Mouse (Mus musculus): Measurements from ENCODE around the gene Plpp1. TPM values are rescaled to one million over a fixed set of nuclear protein-coding genes. Genes with fewer than 3 reads are reported as not detected.
A peak's percentile ranks its signal among the peaks of the same experiment; 100 is the strongest.

The Plpp1 gene
- total RNA-seq, 2 experiments from 2014 or later = 35.9 to 43.0 TPM

DNA sequence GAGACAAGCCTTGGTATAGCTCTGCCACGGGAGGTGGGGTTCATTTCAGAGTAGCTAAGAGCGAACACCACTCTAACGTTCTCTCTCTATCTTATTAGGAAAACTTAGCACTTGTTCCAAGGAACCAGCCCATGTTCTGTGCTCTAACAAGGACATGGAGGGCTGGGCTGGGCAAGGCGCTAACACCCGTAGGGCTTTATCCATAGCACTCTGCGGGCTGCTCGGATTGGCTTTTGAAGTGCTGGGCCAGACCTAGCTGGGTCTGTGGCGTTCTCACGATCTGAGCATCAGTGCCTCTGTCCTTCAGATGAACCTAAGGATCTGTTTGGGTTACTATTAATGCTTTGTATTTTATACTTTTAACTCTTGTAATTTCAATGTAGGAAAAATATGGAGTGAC lies 60.3 kb downstream of the Plpp1 start:
- DNase-seq = no peak

DNA sequence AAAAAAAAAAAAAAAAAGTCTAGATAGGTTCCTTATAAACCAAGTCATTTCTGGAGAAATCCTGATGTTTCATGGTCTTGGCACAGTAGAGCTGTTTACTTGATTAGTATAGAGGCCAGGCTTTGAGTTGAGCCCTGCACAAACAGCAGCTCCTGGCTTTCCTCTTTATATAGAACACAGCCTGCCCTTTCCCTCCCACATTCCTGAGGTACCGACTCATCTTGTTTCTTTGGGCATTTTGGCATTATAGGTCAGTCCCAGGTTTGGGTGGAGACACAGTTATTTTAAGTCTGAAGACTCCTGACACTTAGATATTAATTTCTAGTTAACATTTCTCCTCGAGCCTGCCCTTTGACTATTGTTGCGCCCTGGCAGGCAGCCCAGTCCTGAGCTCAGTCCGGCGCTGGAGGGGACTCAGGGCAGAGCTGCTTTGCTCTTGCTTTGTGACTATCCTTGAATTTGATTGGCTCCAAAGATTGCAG lies 61.3 kb downstream of the Plpp1 start:
- peak; percentile 15 for DNase-seq

GRCm38 (mm10) chr13:112862342-112862741 lies 61.8 kb downstream of the Plpp1 start:
- DNase-seq = no peak

DNA sequence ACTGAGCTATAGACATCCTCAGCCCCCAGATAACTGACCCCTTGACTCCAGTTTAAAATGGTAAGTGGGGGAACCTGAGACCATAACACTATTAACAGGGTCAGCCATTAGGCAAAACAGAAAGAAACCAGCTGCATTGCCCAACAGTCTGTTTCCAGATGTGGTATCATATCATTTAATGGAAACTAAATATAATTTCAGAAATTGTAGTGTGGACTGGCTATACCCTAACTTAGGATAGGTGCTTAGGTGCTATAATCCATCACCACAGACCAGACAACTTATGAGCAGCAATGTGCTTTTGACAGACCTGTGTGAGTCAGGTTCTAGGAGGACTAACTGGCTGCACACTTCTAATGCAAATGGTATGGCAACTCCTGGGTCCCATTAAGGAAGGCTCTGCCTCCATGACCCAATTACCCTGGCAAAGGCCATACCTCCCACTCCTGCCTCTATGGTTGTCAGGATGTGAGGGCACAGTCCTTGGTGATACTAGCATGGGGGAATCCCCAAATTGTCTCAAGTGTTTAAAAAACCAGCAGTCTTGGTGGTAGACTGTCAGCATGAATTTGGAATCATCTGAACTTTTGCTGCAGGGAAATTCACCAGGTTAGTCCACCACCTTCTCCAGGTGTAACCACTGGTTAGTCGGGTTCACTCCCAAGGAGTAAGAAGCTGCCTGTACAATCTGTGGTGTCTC lies 62.5 kb downstream of the Plpp1 start:
- DNase-seq = no peak

- no peak for DNase-seq
These were observed 66.2 kb downstream of the Plpp1 start for GRCm38 (mm10) chr13:112866782-112867181.

- no peak for DNase-seq
These were observed 66.8 kb downstream of the Plpp1 start for GRCm38 (mm10) chr13:112867381-112867780.

DNA sequence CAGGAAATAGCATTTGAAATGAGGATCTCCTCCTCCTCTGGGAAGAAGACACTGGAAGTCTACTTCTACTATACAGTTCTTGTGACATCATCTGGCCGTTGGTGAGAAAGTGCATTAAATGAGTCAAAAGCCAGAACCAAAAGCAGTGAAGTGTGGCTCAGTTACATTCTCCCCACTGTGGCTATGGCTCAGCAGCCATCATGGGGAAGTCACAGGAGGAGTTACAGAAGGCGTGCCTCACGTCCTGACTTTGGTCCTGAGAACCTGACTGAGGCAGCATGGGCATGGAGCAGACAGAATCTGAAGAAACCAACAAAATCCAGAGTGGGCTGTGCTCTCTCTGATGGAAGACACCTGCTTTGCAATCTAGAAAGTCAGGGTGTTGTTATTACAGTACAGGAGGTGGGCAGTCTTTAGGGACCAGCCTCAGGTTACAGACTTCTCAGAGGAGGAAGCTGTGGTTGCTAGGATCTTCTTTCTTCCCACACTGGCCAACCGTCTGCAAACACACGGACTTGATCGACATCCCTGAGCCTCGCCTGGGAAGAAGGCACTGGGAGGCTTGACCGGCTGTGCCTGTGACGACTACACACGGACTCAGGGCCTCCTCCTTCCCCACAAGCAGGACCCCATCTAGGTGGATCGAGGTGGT lies 69.6 kb downstream of the Plpp1 start:
- no peak for DNase-seq

DNA sequence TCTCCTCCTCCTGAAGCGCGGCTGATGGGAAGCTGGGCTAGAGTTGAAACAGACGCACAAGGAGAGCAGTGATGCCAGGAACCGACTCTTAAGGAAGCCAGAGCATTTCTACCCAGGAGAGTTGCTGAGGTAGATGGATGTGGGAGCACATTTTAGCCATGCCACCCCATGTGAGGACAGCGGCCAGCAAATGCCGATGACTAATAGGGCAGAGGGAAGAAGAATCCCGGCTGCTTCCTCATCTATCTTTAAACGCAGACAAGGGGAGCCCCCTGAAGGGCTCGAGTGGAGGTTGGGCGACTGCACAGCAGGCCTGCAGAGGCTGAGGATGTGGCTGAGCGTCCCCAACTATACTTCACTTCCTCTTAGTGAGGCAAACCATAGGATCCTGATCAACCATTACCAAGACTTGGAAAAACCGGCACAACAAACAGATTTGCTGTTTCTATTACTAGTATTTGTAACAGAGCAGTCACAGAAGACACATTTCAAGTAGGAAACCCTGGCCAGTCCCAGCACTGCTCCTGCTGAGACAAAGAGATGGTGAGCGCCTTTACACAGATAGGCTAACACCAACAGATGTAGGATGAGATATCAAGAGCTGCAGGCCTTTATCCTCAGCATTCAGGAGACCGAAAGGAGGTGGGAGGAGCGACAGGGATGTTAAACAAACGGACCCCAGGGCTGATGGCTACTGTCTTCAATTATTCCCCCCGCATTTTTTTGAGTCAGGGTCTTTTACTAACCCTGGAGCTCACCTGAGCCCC lies 71.1 kb downstream of the Plpp1 start:
- no peak for DNase-seq

GRCm38 (mm10) chr13:112887234-112887633 lies 86.6 kb downstream of the Plpp1 start:
- no peak for DNase-seq

DNA sequence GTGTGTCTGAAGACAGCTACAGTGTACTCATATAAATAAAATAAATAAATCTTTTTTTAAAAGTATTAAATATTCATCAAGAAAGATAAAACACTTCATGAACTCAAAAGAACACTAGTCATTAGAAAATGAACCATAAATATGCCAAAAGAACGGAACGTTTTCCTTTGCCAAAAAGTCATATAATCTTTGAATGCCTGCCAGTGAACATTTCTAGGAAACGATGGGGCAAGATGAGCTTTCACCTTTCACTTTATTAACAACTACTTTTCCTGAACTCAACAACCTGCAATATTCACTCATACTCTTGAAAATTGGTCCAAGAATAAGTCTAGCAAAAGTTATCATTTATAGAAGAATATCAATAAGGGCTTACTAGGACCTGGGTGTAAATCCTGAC lies 101.6 kb downstream of the Plpp1 start:
- no peak for DNase-seq

DNA sequence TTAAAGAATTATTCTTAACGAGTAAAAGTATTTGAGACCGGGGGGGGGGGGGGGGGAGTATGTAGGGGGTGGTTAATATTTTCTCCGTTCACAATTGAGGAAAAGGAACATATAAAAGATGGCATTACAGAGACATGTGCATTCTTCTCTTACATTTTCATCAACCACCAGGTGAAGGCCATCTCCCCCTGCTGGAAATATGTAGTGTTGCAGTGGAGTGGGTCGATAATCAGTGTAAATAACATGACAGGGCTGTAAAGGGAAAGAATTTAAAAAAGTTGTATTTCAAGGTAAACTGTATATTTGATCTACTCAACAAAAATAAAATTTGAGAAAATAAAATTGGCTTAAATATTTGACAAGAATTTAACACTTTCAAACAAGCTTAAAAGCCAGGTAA lies 109.1 kb downstream of the Plpp1 start:
- no peak for DNase-seq

DNA sequence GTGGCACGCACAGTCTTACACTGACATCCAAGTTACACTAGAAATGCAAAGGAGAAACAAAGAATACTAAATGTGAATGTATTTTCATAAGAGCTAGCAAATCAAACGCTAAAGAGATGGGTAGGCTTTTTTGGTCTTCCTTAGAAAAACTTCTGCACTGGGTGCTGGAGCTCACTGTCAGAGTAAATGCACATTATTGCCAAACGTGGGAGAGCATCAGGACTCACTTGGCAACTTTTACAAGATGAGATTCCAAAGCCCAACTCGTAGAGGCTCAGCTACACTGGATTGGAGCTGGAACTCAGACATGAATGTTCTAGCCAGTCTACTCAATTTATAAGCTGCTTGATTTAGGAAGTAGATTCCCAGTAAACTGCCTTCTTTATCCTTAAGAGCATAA lies 109.8 kb downstream of the Plpp1 start:
- DNase-seq = no peak

Other genes with a start within 250 kb of the Plpp1 start
- gene Il31ra, start 206.4 kb upstream of the Plpp1 start, total RNA-seq (2021) = not detected
- not detected for gene Ddx4, start 148.3 kb upstream of the Plpp1 start, total RNA-seq (2021)
- 1 to 10 TPM; 4.8 to 6.6 TPM for gene Slc38a9, start 140.0 kb upstream of the Plpp1 start, total RNA-seq (2021)
- 10 to 100 TPM; 24.3 to 24.8 TPM for gene Mtrex, start 126.6 kb downstream of the Plpp1 start, total RNA-seq (2021)
- 10 to 100 TPM; 11.0 to 12.0 TPM for gene Dhx29, start 126.7 kb downstream of the Plpp1 start, total RNA-seq (2021)
- not detected for gene Ccno, start 187.0 kb downstream of the Plpp1 start, total RNA-seq (2021)
- not detected for gene Mcidas, start 193.1 kb downstream of the Plpp1 start, total RNA-seq (2021)
- not detected for gene Cdc20b, start 234.3 kb downstream of the Plpp1 start, total RNA-seq (2021)
- 10 to 100 TPM; 10.3 to 16.3 TPM for gene Gpx8, start 245.6 kb downstream of the Plpp1 start, total RNA-seq (2021)